Mouse (Mus musculus): ENCODE results near the gene Myl10. TPM values are rescaled to one million over a fixed set of nuclear protein-coding genes. Genes with fewer than 3 reads are reported as not detected.

Gene Myl10
- polyA plus RNA-seq, 1 experiment, result 0.07 TPM

DNA sequence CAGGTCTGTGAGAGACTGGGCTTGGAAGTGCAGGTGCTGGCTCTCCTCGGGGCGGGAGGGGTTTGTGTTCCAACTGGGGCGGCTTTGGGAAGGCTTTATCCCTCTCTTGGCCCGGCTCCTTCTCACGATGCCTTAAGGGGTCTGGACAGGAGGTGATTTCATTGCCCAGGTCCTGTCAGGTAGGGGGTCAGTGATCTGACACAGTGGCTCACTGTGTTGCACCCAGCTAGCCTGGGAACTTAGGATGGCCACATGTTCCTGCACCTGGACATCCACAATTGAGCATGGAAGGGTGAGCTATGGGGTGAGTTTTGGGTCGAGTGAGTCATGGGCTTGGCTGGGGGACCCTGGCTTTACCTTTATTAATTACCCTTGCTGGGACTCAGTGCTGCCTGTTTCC lies 46.0 kb downstream of the Myl10 start:
- no peak overlapping the region for H3ac ChIP-seq (ENCODE audit: control insufficient read depth, insufficient read length, low read depth)
- no peak overlapping the region for H3K4me3 ChIP-seq (ENCODE audit: insufficient read depth, poor library complexity, severe bottlenecking)
- TF ChIP-seq USF1 (IDR thresholded peaks at IDR 0.05; ENCODE audit: low read depth), result no peak
- no peak for TF ChIP-seq CTCF (IDR thresholded peaks at IDR 0.05; ENCODE audit: control insufficient read depth, insufficient read depth, insufficient read length)
- no peak for TF ChIP-seq MYOD1 (IDR thresholded peaks at IDR 0.05; ENCODE audit: control insufficient read depth, insufficient read length, low read depth)
- TF ChIP-seq CEBPB (IDR thresholded peaks at IDR 0.05; ENCODE audit: low read depth), result no peak
- no peak for TF ChIP-seq MAX (IDR thresholded peaks at IDR 0.05)
- TF ChIP-seq FOSL1 (IDR thresholded peaks at IDR 0.05; ENCODE audit: insufficient read depth, low read length, poor library complexity, severe bottlenecking), result no peak
- no peak for TF ChIP-seq MYOG (IDR thresholded peaks at IDR 0.05; ENCODE audit: control insufficient read depth, extremely low read depth, insufficient read length)
- no peaks in the 10 kb centered on the region for H3K79me3 ChIP-seq (ENCODE audit: low read depth)
- H3K27me3 ChIP-seq (ENCODE audit: control insufficient read depth, insufficient read depth, insufficient read length), result peaks cover 27% of the 10 kb centered on the region
- no peaks in the 10 kb centered on the region for H3K36me3 ChIP-seq (ENCODE audit: control insufficient read depth, insufficient read depth)
- H3K79me2 ChIP-seq (ENCODE audit: control insufficient read depth, insufficient read depth), result no peaks in the 10 kb centered on the region

GRCm38 (mm10) chr5:136746596-136746995 lies 53.6 kb downstream of the Myl10 start:
- TF ChIP-seq MYOD1 (IDR thresholded peaks at IDR 0.05; ENCODE audit: control insufficient read depth, insufficient read length, low read depth) (no peak), CTCF (IDR thresholded peaks at IDR 0.05; ENCODE audit: control insufficient read depth, insufficient read depth, insufficient read length) (no peak), MYOG (IDR thresholded peaks at IDR 0.05; ENCODE audit: control insufficient read depth, extremely low read depth, insufficient read length) (no peak), USF1 (IDR thresholded peaks at IDR 0.05; ENCODE audit: low read depth) (no peak), FOSL1 (IDR thresholded peaks at IDR 0.05; ENCODE audit: insufficient read depth, low read length, poor library complexity, severe bottlenecking) (no peak), CEBPB (IDR thresholded peaks at IDR 0.05; ENCODE audit: low read depth) (no peak), MAX (IDR thresholded peaks at IDR 0.05) (no peak)
- Histone ChIP-seq H3K79me2 (ENCODE audit: control insufficient read depth, insufficient read depth) (no peaks in the 10 kb centered on the region), H3ac (ENCODE audit: control insufficient read depth, insufficient read length, low read depth) (no peak overlapping the region), H3K79me3 (ENCODE audit: low read depth) (no peaks in the 10 kb centered on the region), H3K4me3 (ENCODE audit: insufficient read depth, poor library complexity, severe bottlenecking) (no peak overlapping the region), H3K27me3 (ENCODE audit: control insufficient read depth, insufficient read depth, insufficient read length) (peaks cover 15% of the 10 kb centered on the region), H3K36me3 (ENCODE audit: control insufficient read depth, insufficient read depth) (no peaks in the 10 kb centered on the region)

Other genes with a start within 250 kb of the Myl10 start
- gene Cux1, start 125.7 kb upstream of the Myl10 start, polyA plus RNA-seq (2012; fragmentation: generic; extraction: Trizol), result 43.9 TPM
- gene Col26a1, start 190.1 kb downstream of the Myl10 start, polyA plus RNA-seq (2012; fragmentation: generic; extraction: Trizol), result 0.11 TPM
- gene Ift22, start 215.0 kb downstream of the Myl10 start, polyA plus RNA-seq (2012; fragmentation: generic; extraction: Trizol), result 21.6 TPM